Mouse (Mus musculus): ENCODE results near the gene Atp7b. TPM values are rescaled to one million over a fixed set of nuclear protein-coding genes. Genes with fewer than 3 reads are reported as not detected.

Atp7b gene
- polyA plus RNA-seq (2012; rRNA removed): 7.0 and 9.3 TPM in 2 replicates

DNA sequence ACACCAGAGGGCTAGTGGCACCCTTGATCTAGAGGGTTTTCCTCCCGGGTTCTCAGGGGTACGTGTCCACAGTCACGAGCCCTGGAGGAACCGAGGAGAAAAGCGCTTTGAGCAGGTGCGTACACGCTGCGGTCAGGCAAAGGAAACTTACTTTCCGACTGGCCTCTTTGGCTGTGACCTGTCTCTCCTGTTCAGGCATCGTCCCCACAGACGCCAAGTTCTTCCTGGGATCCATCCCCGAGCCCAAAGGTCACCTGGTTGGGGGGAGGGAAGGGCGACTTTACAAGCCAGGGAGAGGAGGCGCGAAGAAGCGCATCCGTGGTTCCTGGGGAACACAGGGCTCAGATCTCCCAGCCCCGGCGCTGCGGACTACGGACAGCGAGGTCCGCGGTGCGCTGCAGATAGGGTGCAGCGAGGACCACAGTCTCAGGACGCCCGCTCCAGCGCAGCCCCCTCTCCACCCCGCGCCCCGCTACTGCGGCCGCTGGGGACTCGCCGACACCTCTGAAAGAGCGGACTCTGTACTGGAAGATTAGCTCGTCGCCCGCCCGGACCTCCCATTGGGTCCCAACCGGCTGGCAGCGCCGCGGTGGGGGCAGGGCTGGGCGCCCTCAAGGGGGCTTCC is at the start of gene Atp7b:
Gene Atp7b, minus strand, starts transcription at position 485 of the 625 bp plus-strand sequence.

DNA sequence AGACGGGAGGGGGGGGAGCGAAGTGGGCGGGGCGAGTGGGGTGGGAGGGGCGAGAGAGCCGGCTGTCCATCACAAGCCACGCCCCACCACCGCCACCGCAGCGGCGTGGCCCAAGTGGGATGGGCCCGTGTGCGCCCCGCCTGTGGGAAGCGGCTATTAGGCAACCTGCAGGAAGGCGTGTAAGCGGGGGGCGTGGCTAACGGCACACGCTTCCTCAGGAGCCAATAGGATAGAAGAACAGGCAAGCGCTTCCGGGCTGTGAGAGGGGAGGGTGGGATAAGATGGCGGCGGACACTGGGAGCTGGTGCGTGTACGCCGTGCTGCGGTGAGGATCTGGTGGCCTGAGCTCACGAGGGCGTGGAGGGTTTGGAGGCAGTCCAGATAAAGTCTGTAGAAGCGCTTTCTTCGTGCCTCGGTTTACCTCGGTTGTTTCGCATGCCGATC is 363 bp upstream of the Atp7b start, which contains the start of gene Alg11:
Gene Alg11, plus strand, starts transcription at position 276 of the 444 bp plus-strand sequence.

DNA sequence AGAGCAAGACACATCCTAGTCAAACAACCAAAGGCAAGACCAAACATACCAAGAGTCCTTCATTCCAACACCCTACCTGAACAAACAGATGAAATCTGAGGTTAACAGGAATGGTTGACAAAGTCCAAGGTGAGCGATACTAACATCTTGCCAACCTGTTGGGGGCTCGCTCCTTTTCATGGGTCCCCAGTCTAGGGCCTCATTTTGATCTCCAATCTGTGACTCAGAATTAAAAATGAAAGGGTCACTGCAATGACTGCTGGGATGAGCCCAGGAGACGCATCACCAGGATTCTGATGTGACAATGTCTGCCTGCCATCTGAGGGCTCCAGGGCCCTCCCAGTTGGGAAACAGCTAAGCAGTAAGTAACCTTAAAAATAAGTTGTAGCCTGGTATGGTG is 90.6 kb downstream of the Atp7b start, which contains the start of gene Ccdc70:
Gene Ccdc70, plus strand, starts transcription at position 301 of the 400 bp plus-strand sequence.

DNA sequence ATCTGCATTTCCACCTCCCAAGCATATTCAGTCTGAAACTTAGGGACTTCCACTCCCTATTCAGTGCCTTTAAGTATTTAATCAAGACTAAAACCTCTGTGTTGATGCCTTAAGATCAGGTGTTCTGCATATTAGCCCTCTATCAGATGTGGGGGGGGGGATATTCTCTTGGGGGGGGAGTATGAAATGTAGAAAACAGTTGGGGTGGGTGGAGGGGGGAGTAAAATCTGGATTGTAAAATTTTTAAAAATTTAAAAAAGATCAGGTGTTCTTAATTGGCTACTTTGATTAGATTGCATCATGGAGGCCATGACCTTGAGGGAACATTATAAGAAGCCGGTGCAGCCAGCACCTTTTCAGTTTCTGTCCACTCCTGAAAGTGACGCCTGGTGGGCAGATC is 101.7 kb downstream of the Atp7b start, which contains the start of gene Fam90a1a:
Gene Fam90a1a, plus strand, starts transcription at position 301 of the 400 bp plus-strand sequence.

DNA sequence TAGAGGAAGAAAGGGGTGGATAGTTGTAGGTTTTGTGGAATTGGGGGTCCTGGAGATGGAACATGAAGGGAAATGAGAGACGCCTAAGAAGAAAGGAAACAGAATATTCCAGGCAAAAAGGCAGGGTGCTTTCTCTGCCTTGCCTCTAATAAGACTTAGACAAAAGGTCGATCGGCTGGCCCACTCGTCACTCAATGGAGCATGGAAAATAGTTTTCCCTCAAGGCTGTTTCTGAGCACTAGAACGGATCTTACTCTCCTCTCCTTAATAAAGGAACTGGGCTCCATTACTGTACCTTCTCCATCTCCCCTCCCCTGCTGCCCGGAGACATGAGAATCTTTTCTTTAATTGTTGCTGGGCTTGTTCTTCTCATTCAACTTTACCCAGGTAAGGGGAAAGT is 113.6 kb downstream of the Atp7b start, which contains the start of gene Defb13:
Gene Defb13, plus strand, starts transcription at position 301 of the 400 bp plus-strand sequence.

Other genes starting within 250 kb of the Atp7b start
- gene Defb50, start 236.8 kb downstream of the Atp7b start, polyA plus RNA-seq (2012; rRNA removed): not detected in 2 replicates
- gene Defb2, start 220.4 kb downstream of the Atp7b start, polyA plus RNA-seq (2012; rRNA removed): not detected in 2 replicates
- not detected in 2 replicates for gene Defb10, start 201.4 kb downstream of the Atp7b start, polyA plus RNA-seq (2012; rRNA removed)
- gene Defb9, start 174.9 kb downstream of the Atp7b start, polyA plus RNA-seq (2012; rRNA removed): not detected in 2 replicates
- not detected in 2 replicates for gene Defb11, start 153.9 kb downstream of the Atp7b start, polyA plus RNA-seq (2012; rRNA removed)
- gene Defb15, start 127.6 kb downstream of the Atp7b start, polyA plus RNA-seq (2012; rRNA removed): not detected in 2 replicates
- gene Defb35, start 122.0 kb downstream of the Atp7b start, polyA plus RNA-seq (2012; rRNA removed): not detected in 2 replicates
- not detected in 2 replicates for gene Defb13, start 113.5 kb downstream of the Atp7b start, polyA plus RNA-seq (2012; rRNA removed)
- gene Fam90a1a, start 101.6 kb downstream of the Atp7b start, polyA plus RNA-seq (2012; rRNA removed): not detected in 2 replicates
- not detected in 2 replicates for gene Ccdc70, start 90.5 kb downstream of the Atp7b start, polyA plus RNA-seq (2012; rRNA removed)
- gene Alg11, start 416 bp upstream of the Atp7b start, polyA plus RNA-seq (2012; rRNA removed): 5.4 and 5.7 TPM in 2 replicates
- 0.14 and 0.15 TPM in 2 replicates for gene Nek5, start 64.7 kb upstream of the Atp7b start, polyA plus RNA-seq (2012; rRNA removed)
- gene Nek3, start 106.1 kb upstream of the Atp7b start, polyA plus RNA-seq (2012; rRNA removed): 1.5 and 1.6 TPM in 2 replicates
- 10.5 and 12.2 TPM in 2 replicates for gene Ckap2, start 125.5 kb upstream of the Atp7b start, polyA plus RNA-seq (2012; rRNA removed)
- gene Vps36, start 132.5 kb upstream of the Atp7b start, polyA plus RNA-seq (2012; rRNA removed): 5.2 and 5.3 TPM in 2 replicates
- gene Thsd1, start 167.0 kb upstream of the Atp7b start, polyA plus RNA-seq (2012; rRNA removed): 1.7 and 2.2 TPM in 2 replicates
- gene Tpte, start 223.1 kb upstream of the Atp7b start, polyA plus RNA-seq (2012; rRNA removed): not detected in 2 replicates

Data from liver, embryonic 18 days (tissue).